Mouse (Mus musculus) megakaryocyte, adult 5-6 weeks (primary cell): ENCODE measurements around the gene R3hdm4. TPM values are rescaled to one million over a fixed set of nuclear protein-coding genes. Genes with fewer than 3 reads are reported as not detected.
"Not testable (repeated sequence)": the region's sequence is repeated elsewhere in the genome, so short reads cannot be mapped to it uniquely, and the experiment has no call there.

Experiments
- ATAC-seq: 2 replicates; pipeline ENCODE4 v1.8.0; 2016; ENCODE audit warnings: mild to moderate bottlenecking, inconsistent platforms; ENCODE audit not compliant: poor library complexity, severe bottlenecking
- total RNA-seq, 2 experiments: library from RNA; stranded (forward) in 1 of 2; stranded (reverse) in 1 of 2; fragments of 153-499, 151-499 nt in 1 of 2; fragments of 221-1000, 200-1000 nt in 1 of 2; gene quantifications; 2 replicates each; pipeline versions ENCODE4 v1.2.3 to v1.2.4; 2015 to 2017

Gene R3hdm4
- total RNA-seq, 2 experiments from 2014 or later: 92.1 to 121 TPM

DNA sequence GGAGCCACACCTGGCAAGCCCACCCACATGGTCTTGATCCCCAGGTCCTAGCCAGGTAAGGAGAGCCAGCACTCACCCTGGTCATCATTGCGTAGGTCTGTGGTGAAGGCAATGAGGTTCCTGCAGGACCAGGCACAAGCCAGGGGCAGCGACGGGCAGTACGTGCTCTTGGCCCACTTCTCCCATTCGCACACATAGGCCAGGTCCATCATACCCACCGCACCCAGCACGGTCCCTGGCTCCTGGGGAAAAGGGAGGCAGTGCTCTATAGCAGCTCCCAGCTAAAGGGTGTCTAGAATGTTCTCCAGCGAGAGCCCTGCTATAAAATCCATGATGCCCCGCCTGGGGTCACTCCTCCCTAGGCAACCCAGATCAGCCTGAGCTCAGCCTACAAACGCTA is 13.6 kb downstream of the R3hdm4 start:
- no peak for ATAC-seq

DNA sequence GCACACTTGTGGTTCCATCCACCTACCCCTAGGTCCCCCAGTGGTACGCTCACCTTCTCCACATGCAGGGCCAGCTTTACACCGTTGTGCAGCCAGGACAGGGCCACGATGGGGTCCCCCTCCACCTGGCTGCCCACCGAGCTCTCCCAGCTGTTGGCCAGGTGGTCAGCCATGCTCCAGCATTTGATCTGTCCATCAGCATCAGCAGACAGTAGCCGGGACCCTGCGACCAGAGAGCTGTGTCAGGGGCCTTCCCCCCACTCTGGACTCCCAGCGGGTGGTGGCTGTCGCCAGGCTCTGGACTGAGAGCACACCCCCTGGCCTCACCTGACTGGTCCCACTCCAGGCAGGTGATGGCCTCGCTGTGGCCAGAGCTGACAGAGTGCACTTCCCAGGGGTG is 14.3 kb downstream of the R3hdm4 start:
- no peak for ATAC-seq

DNA sequence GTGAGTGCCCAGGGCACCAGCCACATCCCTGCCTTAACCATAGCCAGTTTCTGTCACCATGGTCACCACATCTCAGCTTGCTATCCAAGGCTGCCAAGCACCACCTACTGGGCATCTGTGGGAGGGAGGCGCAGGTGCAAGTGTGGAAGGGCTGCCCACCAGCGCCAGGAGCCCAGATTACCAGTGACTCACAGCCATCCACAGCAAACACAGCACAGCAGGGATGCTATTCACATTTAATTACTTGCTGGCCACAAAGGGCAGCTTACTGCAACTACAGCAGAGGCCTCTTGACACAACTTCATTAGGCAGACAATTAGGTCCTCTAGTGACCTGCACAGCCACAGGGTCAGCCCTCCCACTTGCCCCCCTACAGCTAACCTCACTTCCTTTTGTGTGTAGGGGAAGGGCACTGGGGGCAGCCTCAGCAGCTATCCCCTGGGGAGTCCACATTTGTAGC is 20.0 kb downstream of the R3hdm4 start:
- ATAC-seq: no peak

DNA sequence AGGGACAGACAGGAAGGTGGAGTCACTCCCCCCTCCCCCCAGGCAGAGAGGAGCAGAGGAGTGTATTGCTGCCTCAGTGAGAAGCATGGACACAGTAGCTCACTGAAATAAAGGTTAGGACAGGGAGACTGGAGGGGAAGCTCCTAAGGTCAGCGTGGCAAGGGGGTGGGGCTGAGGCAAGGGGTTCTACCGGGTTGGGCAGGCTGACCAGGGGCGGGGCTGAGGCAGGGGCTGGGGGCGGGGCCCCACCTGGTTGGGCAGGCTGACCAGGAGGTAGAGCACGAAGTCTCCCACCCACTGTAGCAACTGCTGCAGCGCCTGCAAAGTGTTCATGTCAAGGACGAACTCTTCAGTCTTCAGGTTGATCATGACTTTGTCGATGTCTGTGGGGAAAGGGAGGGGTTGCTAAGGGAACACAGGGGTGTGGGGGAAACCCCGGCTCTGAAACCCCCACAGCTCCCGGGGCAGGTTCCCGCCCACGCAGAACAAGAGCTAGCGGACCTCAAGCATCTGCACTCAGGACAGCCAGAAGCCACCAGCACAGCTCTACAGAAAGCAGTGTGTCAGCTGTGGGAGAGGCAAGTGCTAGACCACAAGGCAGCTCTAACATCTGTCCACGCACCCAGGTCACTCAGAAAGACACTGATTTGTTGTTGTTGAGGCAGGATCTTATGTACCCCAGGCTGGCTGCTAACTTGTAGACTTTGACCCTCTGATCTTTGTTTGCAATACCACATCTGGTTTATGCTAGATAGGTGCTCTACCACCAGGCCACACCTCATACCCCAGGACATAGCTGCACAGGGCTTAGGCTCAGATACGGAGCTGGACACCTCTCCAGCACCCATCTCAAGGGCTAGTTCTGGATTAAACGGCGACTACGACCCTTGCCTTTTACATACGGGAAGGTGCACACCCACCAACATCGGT is 23.4 kb downstream of the R3hdm4 start:
- ATAC-seq: no peak

DNA sequence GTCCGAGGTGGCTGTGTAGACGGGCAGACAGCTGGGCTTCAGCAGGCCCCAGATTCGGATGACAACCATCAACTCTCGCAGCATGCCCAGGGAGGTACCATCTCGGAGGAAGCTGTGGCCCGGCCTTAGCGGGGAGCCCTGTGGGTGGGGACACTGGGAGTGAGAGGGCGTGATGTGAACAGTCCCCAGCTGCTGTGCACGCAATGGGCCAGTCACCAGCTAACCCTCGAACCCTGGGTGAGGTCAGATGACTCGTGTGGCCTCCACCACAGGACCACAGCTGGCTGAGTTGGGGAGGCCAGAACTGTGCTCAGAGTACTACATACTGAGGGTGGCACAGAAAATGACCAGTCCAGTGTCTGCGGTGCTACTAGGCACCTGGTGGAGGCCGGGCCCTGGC is 24.2 kb downstream of the R3hdm4 start:
- 0 out of 2 replicates have a peak, but pooled peaks have one; percentile 13 for ATAC-seq

DNA sequence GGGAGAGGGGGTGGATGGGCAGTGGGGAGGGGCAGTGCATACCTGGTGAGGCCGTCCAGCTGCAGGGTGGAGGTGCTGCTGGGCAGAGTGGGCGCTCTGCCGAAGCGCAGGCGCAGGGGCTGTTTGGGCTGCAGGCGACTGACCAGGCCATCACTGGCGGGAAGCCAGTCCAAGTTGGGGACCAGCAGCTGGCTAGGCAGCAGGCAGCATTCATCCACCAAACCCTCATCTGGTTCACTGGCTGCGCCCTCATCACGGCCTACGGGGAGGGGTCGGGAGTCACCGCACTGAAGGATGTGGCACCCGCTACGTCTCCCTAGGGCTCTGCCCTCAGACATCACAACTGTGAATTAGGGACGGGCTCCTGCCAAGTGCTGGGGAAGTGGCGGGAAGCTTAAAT is 24.7 kb downstream of the R3hdm4 start:
- ATAC-seq: no peak

DNA sequence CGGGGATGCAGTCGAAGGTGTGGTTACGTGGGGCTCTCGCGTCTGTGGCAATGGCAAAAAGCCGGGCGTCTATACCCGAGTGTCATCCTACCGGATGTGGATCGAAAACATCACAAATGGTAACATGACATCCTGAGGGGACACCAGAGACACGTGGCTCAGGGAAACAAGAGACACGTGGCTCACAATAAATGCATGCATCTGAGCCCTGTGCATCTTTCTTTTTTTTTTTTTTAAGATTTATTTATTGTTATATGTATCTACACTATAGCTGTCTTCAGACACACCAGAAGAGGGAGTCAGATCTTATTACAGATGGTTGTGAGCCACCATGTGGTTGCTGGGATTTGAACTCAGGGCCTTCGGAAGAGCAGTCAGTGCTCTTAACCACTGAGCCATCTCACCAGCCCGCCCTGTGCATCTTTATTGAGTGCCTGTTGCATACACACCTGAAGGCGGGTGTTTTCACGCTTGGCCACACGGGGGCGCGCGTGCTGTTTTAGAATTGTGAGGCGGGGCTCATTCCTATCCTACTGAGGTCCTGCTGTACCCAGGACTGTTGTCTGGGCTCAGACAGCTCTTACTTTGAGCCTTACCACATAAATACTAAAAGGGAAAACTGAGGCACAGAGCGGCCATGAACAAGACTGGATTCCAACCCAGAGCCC is 28.4 kb downstream of the R3hdm4 start:
- peak; percentile 95 for ATAC-seq

DNA sequence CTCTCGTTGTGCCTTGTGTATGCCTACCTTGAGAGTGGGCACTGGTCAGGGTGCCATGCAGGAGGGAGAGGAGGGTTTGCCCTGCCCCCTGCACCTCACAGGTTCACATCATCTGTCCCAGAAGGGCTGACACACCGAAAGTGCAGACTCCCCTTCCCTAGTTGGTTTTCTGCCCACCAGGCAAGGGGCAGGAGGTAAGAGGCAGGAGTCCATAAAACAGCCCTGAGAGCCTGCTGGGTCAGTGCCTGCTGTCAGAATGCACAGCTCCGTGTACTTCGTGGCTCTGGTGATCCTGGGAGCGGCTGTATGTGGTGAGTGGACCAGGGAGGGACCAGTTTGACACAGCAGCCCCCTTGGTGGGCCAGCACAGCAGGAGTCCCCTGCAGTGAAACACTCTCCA is 30.3 kb downstream of the R3hdm4 start, which contains the start of gene Cfd:
Cfd (plus strand) TSS at position 184 of the 400 bp plus-strand sequence.
- ATAC-seq: no peak

DNA sequence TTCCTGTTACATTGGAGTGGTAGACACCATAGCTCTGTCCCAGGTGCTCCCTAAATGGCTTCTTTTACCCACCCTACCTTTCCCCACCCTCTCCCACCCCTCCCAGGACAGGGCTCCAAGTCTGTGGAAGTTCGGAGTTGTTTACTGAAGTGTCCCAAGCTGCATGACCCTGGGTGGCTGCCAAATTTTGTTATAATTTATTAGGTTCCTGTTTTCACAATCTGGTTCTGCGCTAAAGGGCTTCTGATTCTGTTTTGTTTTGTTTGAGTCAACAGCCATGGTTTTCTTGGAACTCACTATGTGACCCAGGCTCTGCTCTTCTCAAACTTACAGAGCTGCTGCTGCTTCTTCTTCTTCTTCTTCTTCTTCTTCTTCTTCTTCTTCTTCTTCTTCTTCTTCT is 31.6 kb downstream of the R3hdm4 start:
- ATAC-seq: no peak

DNA sequence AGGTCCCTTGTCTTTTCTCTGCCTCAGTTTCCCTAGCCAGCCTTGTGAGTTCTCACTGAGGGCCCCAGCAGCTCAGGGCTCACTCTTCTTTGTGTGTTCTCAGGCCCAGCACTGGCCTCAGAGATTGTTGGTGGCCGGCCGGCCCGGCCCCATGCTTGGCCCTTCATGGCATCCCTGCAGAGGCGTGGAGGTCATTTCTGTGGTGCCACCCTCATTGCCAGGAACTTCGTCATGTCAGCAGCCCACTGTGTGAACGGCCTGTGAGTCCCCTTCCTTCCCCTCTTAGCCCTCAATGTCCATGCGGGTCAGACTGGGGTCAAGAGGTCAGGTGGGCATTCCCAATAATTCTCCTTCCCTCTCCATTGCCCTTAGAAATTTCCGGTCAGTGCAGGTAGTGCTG is 34.4 kb downstream of the R3hdm4 start:
- no peak for ATAC-seq

DNA sequence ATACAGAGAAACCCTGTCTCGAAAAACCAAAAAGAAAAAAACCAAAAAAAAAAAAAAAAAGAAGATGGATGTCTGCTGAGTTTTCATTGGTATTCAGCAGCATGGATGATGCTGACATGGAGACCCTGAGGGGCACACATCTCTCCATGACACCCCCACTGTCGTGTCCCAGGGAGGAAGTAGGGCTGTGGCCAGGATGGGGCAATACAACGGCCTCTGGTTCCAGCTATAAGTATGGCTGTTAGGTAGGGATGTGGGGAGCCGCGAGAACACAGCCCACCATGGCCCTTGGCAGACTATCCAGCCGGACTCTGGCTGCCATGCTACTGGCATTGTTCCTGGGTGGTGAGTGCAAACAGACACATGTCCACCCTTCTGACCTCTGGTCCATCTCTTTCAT is 35.0 kb downstream of the R3hdm4 start, which contains the start of gene Elane:
Elane (plus strand) TSS at position 194 of the 400 bp plus-strand sequence.
- no peak for ATAC-seq

DNA sequence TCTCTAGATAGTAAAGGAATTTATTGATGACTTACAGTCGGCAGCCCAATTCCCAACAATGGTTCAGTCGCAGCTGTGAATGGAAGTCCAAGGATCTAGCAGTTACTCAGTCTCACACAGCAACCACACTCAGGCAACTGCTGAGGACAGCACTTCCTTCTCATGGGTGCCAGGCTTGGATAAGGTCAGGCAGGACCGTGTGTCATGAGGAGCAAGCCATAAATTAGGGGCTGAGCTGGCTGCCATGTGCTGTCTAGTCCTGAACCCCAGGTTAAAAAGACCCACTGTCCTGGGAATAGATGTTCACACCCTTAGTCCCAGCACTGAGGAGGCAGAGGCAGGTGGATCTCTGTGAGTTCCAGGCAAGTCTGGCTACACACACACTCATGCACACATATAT is 36.1 kb downstream of the R3hdm4 start:
- ATAC-seq: not testable (repeated sequence)

DNA sequence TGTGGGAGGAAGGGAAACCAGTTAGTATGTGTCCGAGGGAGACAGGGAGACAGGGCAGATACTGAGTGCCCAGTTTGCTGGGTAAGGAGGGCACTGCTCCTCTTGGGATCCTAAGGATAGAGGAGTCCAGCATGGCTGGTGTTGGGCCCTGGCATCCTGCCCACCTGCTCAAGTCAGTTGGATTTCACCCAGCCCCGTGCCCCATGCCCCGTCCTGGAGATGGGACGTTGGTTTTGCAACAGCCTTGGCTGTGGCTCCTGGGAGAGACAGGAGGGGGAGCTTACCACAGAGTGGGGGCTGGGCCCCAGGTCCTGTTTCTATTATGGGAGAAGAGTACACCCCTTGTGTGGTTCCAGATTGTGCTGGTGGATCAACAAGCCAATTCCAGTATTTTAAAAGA is 36.6 kb downstream of the R3hdm4 start:
- no peak for ATAC-seq

DNA sequence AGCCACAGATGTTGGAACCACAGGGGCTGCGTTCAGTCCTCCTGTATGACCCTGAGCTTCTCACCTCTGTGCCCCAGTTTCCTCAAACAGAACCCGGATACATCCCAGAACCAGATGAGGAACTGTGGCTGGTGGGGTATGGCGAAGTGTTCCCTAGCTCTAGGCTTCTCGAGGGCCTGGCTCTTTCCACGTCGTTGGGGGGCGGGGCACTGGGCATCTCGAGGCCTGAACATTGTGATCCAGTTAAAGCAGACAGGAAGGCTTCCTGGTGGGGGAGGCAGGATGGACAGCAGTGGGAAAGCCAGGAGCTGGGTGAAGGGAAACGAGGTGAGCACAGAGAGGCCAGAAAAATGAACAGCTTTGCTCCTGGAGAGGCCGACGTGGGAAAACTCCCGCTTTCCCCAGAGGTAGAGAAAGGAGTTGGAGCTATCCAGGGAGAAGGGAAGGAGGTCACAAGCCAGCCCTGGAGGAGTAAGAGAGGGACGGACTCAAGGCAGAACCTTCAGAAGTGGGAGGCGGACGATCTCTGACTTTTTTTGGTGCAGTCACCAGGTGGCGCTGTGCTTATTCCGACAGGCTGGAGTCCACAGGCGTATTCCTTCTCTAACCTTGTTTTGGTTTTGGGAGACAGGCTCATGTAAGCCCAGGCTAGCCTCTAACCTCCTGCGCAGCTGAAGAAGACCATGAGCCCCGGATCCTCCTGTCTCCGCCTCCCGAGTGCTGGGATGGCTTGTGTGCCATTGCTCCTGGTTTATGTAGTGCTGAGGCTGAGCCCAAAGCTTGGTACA is 37.5 kb downstream of the R3hdm4 start:
- peak; percentile 64 for ATAC-seq

DNA sequence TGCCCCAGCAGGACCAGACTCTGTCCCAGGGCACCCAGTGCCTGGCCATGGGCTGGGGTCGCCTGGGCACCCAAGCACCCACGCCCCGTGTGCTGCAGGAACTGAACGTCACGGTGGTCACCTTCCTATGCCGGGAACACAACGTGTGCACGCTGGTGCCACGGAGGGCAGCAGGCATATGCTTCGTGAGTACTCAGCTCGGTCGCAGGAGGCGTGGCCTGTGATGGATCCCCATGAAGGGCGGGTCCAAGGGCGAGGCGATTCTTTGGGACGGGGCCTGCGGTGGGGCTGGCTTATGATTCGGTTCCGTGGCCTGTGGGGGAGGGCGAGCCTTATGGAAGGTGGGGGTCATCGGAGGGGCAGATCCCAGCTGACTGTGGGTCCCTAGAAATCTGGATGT is 39.0 kb downstream of the R3hdm4 start:
- ATAC-seq: peak; percentile 45

DNA sequence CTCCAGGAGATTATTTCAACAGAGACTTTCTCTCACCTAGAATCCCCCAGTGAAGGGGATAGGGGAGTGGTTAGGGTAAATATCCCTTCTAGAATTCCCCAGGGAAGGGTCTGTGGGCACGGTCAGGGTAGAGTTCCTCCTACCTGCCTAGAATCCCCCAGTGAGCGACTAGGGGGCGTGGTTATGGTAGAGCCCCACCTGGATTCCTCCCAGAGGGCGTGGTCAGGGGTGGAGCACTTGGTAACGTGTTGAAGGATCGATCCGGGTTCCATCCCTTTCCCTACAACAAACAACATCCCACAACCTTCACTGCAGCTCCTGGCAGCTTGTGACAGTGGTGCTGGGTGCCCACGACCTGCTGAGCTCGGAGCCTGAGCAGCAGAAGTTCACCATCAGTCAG is 40.3 kb downstream of the R3hdm4 start:
- no peak for ATAC-seq

DNA sequence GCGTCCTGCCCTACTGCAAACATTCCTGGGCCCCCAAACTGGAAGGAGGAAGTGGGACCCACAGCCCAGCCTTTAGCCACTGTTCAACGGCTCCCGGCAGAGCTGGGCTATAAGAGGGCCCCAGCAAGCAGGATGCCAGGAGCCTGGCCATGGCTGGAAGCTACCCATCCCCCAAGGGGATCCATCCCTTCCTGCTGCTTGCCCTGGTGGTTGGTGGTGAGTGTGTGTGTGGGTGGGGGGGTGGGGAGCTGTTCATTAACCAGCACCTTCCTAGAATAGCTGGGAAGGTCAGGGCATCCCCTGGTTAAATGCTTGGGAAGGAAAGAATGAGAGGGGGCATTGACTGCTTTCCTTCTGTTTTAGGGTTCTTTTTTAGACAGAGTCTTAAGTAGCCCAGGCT is 41.5 kb downstream of the R3hdm4 start:
- ATAC-seq: no peak

DNA sequence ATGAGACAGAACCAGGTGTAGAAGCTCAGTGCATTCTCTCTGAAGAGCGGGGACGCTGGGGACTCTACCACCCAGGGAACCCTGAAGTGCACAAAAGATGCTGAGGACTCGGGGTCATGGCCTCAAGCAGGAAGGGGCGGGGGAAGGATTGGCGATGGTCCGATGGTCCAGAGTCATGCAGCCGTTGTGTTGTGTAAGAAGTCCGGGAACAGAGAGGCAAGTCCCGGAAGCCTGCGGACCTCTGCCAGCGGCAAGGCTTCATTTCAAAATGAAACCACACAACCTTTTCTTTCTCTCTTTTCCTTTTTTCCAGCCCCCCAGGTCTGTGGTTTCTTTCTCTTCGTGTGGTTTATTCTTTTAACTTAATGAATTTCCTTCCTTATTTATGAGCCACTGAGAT is 43.3 kb downstream of the R3hdm4 start:
- peak; percentile 66 for ATAC-seq

DNA sequence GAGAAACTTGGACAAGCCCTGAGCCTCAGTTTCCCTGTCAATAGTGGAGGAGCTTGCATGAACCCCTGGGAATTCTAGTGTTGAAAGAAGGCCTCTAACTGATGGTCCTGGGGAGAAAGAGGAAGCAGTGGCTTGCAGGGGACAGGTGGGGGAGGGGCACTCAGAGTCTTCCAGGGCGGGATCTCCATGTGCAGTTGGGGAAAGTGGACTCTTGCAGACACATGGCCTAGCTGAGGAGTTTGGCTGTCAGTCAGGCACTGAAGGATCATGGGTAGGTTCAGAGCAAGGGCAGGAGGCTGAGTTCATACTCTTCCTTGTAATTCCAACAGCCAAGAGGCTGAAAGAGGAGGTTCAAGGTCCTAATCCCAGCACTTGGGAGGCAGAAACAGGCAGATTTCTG is 43.8 kb downstream of the R3hdm4 start:
- ATAC-seq: peak; percentile 30

DNA sequence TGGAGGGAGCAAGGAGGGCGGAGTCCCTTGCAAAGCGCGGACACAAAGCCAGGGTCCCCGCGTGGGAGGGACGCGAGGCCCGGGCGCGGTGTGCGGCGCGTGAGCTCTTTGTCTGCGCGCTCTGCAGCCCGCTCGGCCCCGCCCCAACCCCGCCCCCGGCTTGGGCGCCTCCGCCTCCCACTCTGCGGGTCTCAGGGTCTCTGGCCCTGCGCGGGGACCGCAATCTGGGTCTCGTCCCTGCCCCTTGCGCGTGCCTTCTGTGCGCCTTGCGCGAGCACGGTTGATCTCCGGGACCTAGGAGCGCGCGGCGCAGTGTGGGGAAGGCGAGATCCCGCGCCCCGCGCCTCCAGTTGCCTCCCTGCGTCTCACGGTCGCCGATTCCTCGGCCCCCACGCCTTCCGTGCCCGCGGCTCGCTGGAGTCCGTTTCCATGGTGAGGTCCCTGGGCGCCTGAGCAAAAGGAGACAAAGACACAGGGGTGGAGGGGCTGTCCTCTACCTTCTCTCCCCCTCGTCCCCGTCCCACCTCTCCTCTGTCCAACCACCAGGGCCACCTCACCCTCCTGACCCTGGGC is 46.6 kb downstream of the R3hdm4 start, which contains the start of the genes Prtn3 and Plppr3:
Prtn3 (plus strand) TSS at position 187 of the 573 bp plus-strand sequence.
Plppr3 (minus strand) TSS at position 345 of the 573 bp plus-strand sequence.
- ATAC-seq: peak; percentile 21
